Mouse (Mus musculus) layer of hippocampus, adult 18-20 months (tissue): ENCODE data around the gene Cdhr3. TPM values are rescaled to one million over a fixed set of nuclear protein-coding genes. Genes with fewer than 3 reads are reported as not detected.
A peak's percentile ranks its signal among the peaks of the same experiment; 100 is the strongest.

Experiments used
- DNase-seq, 2 experiments: peaks; one replicate each; pipeline ENCODE4 v3.0.0; 2022; ENCODE audit warnings: low spot score in 2 of 2
- long read RNA-seq: library from polyadenylated mRNA; stranded (forward); transcript quantifications from one replicate; pipeline ENCODE4 v2.0.0, GENCODE M21; 2021
- total RNA-seq, 2 experiments: library from RNA; stranded (reverse); gene quantifications; 2 replicates each; pipeline ENCODE4 v1.2.3; 2021

The Cdhr3 gene
- 1 to 10 TPM; 1.3 to 1.8 TPM for total RNA-seq
- long read RNA-seq, result 0 reads

DNA sequence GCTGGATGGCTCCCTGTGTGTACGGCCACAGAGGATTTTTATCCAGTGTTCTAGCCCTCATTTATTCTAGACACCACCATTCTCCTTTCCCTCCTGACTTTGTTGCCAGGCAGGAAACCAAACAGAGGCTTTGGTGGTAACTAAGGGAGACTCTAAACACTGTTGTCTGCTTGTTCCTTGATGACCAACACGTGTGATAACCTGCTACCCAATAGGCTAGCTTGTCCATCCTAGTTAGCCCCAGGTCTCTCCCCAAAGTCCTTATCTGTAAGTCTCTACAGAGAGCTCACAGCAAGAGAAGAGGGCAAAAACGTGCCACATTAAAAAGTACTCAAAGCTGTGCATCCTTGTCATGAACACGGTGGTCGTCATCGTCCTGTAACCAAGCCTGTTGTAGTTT lies at the start of gene Cdhr3:
Gene Cdhr3, minus strand, starts transcription at position 101 of the 400 bp plus-strand sequence.
- no peak for DNase-seq

DNA sequence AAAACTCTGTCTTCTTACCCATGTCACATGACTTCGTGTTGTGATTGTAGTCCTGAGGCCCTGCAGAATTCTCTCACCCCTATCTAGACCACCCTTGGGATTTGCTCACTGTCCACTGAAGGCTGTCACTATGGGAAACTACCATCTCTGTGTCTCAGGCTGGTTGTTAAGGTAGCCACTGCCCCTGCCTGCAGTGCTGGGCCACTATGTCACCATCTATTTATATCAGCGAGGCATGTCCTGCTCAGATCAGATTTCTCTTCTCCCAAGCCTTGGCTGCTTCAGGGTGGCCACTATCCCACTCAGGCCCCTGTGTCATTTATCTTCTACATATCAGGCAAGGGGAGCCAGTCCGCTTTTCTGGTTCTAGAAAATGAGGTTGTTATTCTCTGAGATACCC lies 46.4 kb upstream of the Cdhr3 start:
- DNase-seq, result no peak

DNA sequence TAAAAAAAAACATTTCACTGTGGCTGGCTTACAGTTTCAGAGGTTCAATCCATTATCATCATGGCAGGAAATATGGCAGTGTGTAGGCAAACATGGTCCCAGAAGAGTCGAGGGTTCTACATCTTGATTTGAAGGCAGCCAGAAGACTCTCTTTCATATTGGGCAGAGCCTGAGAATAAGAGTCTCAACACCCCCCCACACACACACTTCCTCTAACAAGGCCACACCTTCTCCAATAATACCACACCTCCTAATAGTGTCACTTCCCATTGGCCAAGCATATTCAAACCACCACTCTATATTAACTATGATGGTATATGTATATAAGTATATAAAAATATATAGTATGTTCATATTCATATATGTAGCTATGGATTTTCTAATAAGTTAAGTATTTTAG lies 45.2 kb upstream of the Cdhr3 start:
- DNase-seq, result no peak

DNA sequence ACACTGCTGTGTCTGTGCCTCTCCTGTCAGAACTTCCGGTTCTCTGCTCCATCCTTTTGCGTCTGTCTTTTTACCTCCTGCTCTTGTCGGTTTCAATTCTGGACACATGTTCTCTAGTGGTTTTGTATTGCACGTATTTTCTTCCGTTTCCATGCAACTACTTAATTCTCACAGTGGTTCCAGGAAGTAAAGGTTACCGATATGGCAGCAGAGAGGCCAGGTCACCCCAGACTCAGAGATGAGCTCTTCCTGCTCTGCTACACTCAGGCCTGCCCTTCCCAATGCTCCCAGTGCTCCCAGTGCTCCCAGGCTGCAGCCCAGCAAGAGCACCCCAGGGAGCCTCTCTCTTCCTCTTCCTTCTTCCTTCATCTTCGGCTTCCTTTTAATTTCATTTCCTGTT lies 39.1 kb upstream of the Cdhr3 start:
- DNase-seq, result no peak

DNA sequence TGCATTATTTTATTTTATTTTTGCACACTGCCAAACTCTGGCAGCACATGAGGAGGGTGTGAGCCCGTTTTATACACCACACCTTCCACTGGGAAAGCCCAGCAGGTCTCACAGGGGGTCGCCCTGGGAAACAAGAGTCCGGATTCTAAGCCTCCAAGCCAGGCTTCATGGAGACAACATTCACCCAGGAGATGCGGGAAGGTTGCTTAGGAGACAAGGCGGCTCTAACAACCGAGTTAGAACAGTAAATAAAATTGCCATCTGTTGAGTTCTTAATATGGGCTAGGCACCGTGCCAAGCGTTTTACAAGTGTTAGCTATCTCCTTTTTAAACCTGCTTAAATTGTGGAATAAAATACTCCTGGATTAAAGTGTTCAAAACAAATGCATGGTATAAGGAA lies 37.7 kb upstream of the Cdhr3 start:
- peak; percentile 72 to 93 for DNase-seq

DNA sequence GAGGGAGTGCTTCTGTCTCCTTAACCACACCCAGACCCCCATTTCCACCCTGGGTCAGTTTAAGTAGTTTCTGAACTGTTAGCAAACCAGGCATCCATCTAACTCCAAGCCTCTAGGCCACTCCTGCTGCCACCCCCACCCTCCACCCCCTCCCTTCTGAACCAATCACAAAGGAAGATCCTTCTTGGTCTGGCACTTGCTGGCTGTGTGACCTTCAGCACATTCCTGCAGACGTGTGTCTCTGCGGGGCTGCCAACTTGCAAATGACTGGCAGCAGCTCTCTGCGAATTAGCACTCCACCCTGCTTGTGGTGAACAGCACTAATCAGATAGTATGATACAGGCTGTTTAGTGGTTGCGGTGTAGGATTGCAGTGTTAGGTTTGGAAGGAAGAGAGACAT lies 36.7 kb upstream of the Cdhr3 start:
- DNase-seq, result peak; percentile 35 to 55

DNA sequence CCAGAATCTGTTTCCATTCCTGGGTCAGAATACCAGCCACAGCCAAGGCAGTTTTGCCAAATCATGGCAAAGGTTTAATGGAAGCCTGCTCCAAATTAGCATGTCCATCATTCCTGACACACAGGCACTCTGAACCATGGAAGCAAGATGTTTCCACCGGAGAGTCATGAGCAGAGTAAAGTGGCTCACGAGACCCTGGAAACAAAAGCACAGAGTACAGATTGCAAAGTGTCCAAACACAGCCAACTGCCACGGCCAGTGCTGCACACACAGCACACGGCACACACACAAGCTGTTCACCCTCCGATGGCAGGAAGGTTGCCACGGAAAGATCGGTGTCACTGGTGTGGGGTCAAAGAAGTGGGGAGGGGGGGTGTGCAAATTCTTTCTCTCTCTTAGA lies 36.0 kb upstream of the Cdhr3 start:
- no peak for DNase-seq

DNA sequence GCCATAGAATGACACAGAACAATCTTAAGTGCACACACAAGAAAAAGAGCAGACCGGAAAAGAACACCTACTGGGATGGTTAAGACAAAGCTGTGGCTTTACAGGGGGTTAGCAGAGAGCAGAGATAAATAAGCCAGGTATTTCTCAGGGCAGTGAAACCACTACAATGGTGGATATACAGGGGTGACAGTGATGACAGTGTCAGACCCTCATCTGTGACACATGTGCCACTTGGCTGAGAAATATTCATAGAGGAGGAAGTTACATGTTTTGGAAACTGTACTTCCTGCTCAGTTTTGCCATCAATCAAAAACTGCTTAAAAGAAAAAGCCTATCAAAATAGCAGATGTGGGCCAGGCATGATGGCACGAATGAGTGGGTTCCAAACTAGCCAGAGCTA lies 35.4 kb upstream of the Cdhr3 start:
- no peak for DNase-seq

DNA sequence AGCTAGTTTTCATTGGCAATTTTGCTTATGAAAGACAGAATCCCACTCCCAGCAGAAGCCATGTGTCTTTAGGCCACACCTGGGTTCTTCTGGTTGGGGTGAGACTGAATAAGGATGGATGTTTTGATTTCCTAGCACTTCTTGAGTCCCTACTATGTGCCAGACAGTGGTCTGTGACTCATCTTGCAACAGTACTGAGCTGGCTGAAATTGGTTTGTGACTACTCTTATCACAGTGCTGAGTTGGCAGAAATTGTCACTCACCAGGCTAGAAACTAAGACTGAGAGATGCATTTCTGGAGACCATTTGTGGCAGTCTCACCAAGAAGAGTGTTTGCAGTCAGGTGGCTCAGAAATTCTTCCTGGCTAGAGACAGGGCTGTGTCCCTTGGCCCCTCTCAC lies 33.6 kb upstream of the Cdhr3 start:
- no peak for DNase-seq

DNA sequence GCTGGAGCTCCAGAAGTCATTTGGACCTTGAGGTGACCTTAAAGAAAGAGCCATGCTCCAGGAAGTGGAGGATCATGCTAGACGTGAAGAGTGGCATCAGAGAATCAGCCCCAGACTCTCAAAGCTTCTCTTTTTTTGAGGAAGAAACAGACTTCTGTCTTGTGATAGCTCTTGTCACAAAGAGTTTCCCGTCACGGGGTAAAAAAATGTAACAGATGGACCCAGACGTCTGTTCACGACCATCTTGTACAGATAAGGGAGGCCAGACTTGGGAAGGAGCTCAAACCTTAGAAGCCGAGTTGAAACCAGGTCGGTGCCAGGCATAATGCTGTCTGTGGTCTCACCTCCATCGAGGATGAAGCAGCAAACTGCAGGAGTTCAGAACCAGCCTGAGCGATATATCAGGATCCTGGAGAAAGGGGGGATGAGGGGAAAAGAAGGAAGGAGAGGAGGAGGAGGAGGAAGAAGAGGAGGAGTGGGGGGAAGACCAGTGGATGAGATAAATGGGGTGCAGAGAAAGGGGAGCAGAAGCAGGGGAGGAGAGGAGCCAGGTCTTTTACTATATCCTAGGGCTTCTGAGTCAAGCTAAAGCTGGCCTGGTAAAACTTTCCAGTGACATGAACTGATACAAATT lies 33.0 kb upstream of the Cdhr3 start:
- peak in 1 of 2 experiments; percentile 72 for DNase-seq

DNA sequence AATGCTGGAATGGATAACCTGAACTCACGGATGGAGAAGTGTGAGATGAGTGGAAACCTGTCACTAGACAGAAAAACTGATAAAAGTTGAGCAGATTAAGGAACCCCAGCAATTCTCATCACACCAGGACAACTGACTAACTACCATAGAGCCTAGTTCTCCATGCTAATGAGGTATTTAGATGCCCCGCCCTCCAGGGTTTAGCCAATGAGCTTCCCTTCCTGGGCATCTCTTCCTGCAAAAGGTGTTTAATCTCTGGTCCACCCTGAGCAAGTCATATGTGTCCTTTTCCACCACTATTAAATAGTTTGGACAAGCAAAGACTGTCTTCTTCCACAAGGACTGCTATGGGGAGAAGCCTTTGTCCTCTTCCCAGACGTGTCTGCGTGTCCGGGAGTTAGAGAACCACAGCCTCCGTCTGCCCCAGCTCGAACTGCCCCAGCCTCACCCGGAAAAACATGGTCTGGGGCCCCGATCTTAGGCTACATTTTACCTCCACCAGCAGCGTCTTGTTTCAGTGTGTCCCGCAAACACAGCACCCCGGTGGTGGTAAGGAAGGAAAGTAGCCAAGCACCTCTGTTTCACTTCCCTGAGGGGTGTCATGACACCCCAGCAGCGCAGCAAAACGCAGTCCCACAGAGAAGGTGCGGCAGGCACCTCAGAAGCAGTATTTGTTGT lies 26.1 kb upstream of the Cdhr3 start:
- DNase-seq, result no peak

DNA sequence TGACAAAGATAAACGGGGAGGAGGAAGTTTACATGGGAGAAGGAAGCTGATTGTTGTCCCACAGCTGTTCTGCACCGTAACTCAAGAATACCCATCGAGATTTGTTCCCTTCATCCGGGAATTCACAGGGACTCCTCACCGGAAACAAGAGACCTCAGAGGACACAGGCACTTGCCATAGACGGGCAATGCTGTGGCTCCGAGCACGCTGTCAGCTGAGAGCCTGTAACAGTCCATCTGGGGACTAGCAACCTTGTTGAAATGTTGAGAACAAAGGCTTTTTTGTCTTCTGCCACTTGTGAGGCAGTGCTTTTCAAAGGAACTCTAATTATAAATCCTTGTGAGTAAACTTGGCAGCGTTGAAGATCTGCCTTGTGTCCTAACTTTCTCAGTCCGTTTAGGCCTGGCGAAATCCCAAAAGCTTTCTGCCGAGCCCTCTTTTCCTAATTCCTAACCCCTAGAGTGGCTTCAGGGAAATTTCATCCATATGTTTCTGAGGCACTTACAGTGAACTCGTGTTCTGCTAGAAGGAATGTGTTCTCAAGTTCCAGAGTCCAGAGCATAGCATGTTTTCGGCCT lies 18.3 kb upstream of the Cdhr3 start:
- DNase-seq, result peak in 1 of 2 experiments; percentile 56

DNA sequence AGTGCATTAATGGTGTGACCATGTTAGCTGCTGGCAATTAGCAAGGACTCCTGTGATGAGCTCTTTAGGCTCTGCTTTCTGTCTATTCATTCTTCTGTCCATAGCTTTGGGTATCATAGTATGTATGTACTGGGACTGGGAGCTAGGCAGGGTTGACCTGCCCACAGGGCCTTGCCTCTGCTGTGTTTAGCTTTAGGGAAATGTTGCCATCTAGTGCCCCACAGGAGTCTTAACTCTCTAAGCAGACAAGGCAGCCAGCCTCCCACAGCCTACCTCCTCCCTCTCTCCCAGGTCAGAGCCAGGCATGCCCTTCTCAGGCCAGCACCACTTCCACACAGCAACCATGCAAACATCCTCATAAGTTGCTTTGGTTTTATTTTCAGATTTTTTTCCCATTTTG lies 16.9 kb upstream of the Cdhr3 start:
- DNase-seq, result peak in 1 of 2 experiments; percentile 56

DNA sequence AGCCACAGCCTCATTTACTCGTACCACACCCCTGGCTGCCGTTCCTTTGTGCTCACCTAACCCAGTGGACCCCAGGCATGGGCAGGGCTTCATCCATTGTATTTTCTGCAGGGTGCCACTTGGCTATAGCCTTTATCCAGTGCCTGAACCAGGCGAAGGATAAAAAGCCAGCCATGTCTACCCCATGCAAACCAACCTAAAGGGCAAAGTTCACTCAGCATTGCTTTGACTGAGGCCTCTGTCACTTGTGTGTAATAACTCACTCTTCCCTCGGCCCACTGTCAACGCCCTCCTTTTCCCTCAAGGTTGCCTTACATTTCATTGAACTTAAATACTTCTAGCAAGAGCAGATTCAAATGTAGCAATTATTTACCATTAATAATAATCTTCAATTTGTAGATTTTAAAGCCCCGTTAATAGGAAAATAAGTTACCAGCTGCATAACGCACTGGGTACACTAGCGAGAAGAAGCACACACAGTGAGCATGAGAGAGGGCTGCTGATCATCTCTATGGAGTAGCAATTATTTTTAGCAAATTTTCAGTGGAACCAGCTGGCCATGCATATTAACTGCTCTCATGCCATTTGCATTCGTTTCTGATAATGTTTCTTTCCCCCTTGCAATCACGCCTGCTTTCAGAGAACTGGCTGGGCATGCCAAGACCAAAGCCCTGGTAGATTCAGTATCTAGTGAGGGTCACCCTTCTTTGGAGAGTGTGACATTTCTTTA lies 13.9 kb upstream of the Cdhr3 start:
- DNase-seq, result peak; percentile 32 to 76

DNA sequence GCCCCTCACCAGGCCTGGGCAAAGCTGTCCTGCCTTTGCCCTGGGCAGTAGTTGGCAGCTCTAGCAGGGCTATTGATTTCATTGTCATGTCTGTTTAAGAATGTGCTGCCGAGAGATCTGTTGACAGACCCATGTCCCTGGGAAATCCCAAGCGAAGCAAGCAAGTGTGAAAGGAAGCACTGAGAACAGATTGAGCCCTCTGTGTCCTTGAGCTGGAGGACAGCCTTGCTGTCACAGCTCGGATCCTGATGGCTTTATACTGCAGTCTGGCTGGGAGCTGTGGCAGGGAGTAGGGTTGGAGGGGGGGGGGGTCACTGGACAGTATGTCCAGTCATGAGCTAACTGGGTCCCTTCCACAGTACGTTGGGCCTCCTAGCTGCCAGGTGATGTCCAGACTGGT lies 13.0 kb upstream of the Cdhr3 start:
- DNase-seq, result no peak

DNA sequence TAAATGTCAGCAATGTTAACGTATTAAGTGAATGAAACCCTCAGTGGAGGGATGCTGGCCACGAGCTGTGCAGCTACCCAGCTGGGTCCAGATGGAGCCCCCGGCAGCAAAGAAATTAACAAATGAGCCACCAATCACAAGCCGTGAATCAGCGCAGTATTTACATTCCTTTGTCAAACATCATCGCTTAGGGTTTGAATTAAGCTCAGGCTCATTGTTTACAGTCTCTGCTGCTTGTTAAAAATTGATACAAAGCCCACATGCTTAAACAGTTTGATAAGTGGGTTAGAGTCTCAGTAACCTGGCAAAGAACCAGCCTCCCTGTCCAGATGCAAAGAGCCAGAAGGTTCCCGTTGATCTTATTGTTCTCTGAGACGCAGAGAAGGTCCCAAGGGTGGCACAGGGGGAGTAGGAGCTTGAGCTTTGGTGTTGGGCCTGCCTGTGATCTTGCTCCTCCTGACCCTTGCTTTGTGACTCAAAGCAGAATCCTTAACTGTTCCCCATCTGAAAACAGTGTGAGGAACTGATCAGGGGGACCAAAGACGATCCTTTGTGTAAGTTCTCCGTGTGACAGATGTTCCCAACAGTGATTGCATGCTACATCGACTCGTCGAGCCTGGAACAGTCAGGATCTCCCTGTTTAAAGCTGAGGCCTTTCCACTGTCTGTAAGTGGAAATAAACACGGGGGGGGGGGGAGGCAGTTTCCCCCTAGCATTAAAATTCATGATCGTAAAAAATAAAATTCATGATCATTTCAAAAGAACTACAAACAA lies 9.9 kb upstream of the Cdhr3 start:
- DNase-seq, result no peak

DNA sequence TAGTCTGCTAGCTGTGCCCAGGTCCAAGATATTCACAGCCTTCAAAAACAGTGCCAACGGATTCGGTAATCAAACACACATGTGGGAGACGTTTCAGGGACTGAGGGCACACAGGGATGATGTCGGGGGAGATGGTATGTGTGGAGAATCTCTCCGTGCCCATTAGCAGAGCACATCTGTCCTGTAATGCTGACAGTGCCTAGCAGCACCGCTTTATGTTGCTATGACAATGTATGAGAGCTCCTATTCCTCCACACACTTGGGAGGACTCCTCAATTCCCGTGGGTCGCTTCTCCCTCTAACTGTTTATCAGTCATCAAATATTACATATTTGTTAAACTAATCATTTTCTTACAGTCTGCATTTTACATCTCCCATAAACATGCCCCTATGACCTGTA lies 9.0 kb upstream of the Cdhr3 start:
- no peak for DNase-seq

DNA sequence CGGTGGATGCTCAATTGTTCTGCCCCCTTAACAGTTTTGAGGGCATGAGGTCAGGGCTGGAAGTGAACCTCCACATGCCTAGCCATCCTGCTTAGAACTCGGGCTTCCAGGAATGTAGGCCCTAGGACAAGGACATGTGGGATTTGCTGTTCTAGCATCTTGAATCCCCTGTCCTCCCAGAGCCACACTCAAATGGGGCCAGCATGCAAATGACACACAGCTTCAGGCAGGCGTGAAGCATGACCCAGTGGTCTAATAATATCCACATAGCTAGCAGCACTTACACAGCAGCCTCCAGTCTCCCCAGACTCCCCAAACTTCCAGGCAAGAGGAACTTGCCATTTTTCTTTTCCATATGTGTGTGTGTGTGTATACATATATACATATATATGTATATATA lies 3.3 kb upstream of the Cdhr3 start:
- no peak for DNase-seq

DNA sequence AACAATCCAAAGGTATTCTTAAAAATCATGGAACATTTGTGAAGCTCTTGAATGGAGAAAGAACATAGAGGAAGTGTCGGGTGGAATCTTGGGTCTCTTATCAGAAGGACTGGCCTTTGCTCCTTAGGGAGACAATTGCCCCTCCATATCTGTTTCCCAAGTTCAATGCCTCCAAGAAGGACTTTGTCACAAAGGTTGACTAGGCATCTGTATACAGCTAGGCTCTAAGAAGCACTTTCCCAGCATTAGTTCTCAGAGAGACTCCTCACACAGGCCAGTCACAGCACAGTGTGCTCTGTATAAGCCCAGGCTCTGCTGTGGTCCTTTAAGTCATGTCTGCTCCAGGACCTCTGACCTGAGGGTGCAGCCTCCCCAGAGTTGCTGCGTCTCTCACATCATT lies 479 bp downstream of the Cdhr3 start:
- no peak for DNase-seq

DNA sequence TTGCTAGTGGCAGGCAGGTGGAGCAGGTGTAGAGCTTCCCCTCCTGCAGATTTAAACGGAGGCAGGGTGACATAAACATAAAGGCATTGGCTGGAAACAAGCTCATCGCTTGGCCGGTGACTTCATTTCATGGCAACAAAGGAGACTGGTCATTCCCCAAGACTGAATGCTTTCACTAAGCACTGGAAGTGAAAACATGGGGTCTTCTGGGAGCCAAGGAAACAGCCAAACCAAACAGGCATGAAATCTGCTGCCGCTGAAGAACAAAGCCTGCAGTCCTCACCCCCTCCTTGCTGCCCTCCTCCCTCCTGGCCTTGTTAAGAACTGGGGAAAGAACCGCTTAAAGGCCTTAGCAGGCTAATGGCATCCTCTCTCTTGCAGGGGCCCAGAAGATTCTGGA lies 6.5 kb downstream of the Cdhr3 start:
- no peak for DNase-seq

DNA sequence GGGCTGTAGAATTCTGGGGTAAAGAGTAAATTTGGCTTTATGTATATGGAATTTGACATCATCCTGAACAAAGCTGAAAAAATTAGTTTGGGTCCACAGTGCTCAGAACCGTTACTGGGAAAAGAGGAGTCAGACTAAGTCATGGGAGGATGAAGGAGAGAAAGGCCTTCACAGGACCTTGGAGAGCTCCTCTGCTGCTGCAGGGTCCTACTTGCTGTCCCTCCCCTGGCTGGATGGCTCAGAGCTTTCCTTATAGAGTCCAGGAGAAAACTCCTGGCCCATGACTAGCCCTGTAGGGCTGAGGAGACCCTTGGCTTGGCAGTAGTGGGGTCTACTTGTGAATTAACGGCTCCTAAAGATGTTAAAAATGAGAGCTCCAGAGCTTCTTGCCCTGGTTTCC lies 8.0 kb downstream of the Cdhr3 start:
- DNase-seq, result no peak
